Comparison of ENCODE assay signal across 10 mouse cellular contexts in the genomic region with DNA sequence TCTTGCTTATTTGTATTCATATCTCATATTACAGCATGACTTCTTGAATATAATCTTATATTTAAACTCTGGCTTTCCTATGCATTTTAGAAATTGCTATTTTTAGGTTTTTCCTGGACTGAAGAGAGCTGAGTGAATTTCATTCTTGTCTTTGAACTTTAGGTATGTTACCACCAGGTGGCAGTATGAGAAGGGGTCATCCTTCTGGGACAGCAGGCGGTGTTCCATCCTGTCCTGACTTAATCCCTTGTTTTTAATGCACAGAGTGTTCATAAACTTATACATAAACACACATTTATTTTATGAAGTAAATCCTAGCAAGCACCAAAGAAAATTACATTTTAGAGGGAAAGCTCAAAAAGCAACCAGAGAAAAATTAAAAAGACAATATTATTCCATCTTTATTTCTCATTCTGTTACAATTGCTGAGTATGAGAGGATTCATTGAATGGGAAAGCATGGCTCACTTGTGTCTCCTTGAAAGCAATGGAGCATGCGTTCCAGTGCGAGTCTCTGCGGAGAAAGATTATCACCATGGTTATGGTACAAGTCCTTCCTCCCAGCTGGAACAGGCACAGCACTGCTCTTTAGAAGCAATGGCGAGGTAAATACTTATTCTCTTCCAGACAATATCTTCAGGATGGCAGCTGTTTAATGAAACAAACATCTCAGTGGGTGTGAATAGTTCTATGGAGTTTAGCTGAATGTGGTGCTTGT. TPM values are rescaled to one million over a fixed set of nuclear protein-coding genes. Genes with fewer than 3 reads are reported as not detected.
DNase-seq lines count a peak whose midpoint lies in the region; ATAC-seq and TF ChIP-seq lines count a peak whose summit lies in the region.
"Had no signal": no experiment of that assay in that cellular context is flagged by ENCODE, and none has a peak within 500 bp of the region (broad histone marks: within the 10 kb centered on the region; RNA-seq: fewer than 3 reads in every experiment).

No protein-coding gene starts in this region.

- H3K27me3 ChIP-seq in embryonic facial prominence, embryonic 11.5 days (ENCODE audit: control insufficient read depth, insufficient read depth, low read length) = no peaks in the 10 kb centered on the region
- H3K27me3 ChIP-seq in embryonic facial prominence, embryonic 10.5 days (replicated peaks; ENCODE audit: low read depth, poor library complexity, severe bottlenecking) = no peaks in the 10 kb centered on the region

- 61% methylated on average over 5 of the region's 5 CpGs for WGBS in embryonic facial prominence, embryonic 11.5 days
- WGBS in embryonic facial prominence, embryonic 10.5 days = 58% methylated on average over 5 of the region's 5 CpGs
- 61% methylated on average over 5 of the region's 5 CpGs for WGBS in lung, adult 2 months

- H3K9me3 ChIP-seq in embryonic facial prominence, embryonic 11.5 days (replicated peaks; ENCODE audit: control insufficient read depth, low read length) = no peaks in the 10 kb centered on the region
- no peaks in the 10 kb centered on the region for H3K9me3 ChIP-seq in embryonic facial prominence, embryonic 10.5 days

- H3K27ac ChIP-seq in embryonic facial prominence, embryonic 11.5 days (replicated peaks; ENCODE audit: low read depth, low read length) = no peak overlapping the region
- H3K27ac ChIP-seq in embryonic facial prominence, embryonic 10.5 days (replicated peaks) = no peak overlapping the region

- peak; percentile 31; the same call in 1 of the 2 replicates for TF ChIP-seq CTCF in lung, adult 2 months (IDR thresholded peaks at IDR 0.05; ENCODE audit: insufficient read depth, low read length)

- no peaks in the 10 kb centered on the region for H3K4me1 ChIP-seq in embryonic facial prominence, embryonic 11.5 days (ENCODE audit: control insufficient read depth, insufficient read depth, low read length)
- H3K4me1 ChIP-seq in embryonic facial prominence, embryonic 10.5 days = no peaks in the 10 kb centered on the region
- H3K4me1 ChIP-seq in lung, adult 2 months (ENCODE audit: control insufficient read depth, insufficient read depth, low read length) = no peaks in the 10 kb centered on the region

- TF ChIP-seq POLR2A in lung, adult 2 months (IDR thresholded peaks at IDR 0.05; ENCODE audit: borderline replicate concordance, extremely low read depth, low read depth, low read length) = no peak

- no peaks in the 10 kb centered on the region for H3K36me3 ChIP-seq in embryonic facial prominence, embryonic 11.5 days (replicated peaks; ENCODE audit: control insufficient read depth, insufficient read depth, low read depth, low read length)
- no peaks in the 10 kb centered on the region for H3K36me3 ChIP-seq in embryonic facial prominence, embryonic 10.5 days (replicated peaks)

- H3K4me2 ChIP-seq in embryonic facial prominence, embryonic 11.5 days (ENCODE audit: low read depth, low read length) = no peak overlapping the region

- H3K4me3 ChIP-seq in embryonic facial prominence, embryonic 11.5 days (ENCODE audit: low read depth, low read length) = no peak overlapping the region
- no peak overlapping the region for H3K4me3 ChIP-seq in embryonic facial prominence, embryonic 10.5 days
- H3K4me3 ChIP-seq in lung, adult 2 months (replicated peaks; ENCODE audit: extremely low read depth, low read depth, low read length) = no peak overlapping the region
- H3K4me3 ChIP-seq: myocyte had no signal

- no peak for ATAC-seq in embryonic facial prominence, embryonic 11.5 days (replicated peaks; ENCODE audit: insufficient number of reproducible peaks, low FRiP score, low TSS enrichment, low read depth)

- H3K9ac ChIP-seq in embryonic facial prominence, embryonic 11.5 days (replicated peaks; ENCODE audit: low read length) = no peak overlapping the region

- DNase-seq in embryonic facial prominence, embryonic 11.5 days (ENCODE audit: low spot score) = peak; percentile 70
- no peak for DNase-seq in embryonic facial prominence, embryonic 10.5 days (ENCODE audit: low spot score)
- no peak for DNase-seq in lung, adult 2 months
- DNase-seq in lung, postnatal 25 days (ENCODE audit: low spot score) = no peak
- DNase-seq in embryo, embryonic 11.5 days (ENCODE audit: low read depth, low spot score) = peak; percentile 23
- DNase-seq in naive thymus-derived CD4-positive, alpha-beta T cell, adult 2 months (ENCODE audit: low read depth) = peak; percentile 3
- no peak for DNase-seq in frontal cortex, postnatal 10 days (ENCODE audit: low spot score in 2 of 2)
- no peak for DNase-seq in right cerebral cortex, postnatal 4 days

RNA-seq across cellular contexts. Expression of gene Panx3, which starts 21.1 kb away (rescaled TPM):
- 0.08 and 0.56 TPM in 2 replicates for polyA plus RNA-seq in embryonic facial prominence, embryonic 11.5 days (2014; fragmentation: Nextera tagmentation; extraction: Ambion mirVana)
- polyA plus RNA-seq in embryonic facial prominence, embryonic 10.5 days (2016; fragmentation: Nextera tagmentation; extraction: Ambion mirVana) = 0.09 TPM in 1 of 2 replicates, not detected in the other
- not detected in 2 replicates for polyA plus RNA-seq in lung, adult 2 months (2012; rRNA removed)
- polyA plus RNA-seq: heart, embryonic 14.5 days had no signal

RNA-seq across cellular contexts. Expression of gene Olfr160, which starts 25.9 kb away (rescaled TPM):
- not detected in 2 replicates for polyA plus RNA-seq in embryonic facial prominence, embryonic 11.5 days (2014; fragmentation: Nextera tagmentation; extraction: Ambion mirVana)
- not detected in 2 replicates for polyA plus RNA-seq in embryonic facial prominence, embryonic 10.5 days (2016; fragmentation: Nextera tagmentation; extraction: Ambion mirVana)
- not detected in 2 replicates for polyA plus RNA-seq in lung, adult 2 months (2012; rRNA removed)
- polyA plus RNA-seq: heart, embryonic 14.5 days; myocyte had no signal

RNA-seq across cellular contexts. Expression of gene Tbrg1, which starts 33.0 kb away (rescaled TPM):
- 137 and 149 TPM in 2 replicates for polyA plus RNA-seq in embryonic facial prominence, embryonic 11.5 days (2014; fragmentation: Nextera tagmentation; extraction: Ambion mirVana)
- polyA plus RNA-seq in embryonic facial prominence, embryonic 10.5 days (2016; fragmentation: Nextera tagmentation; extraction: Ambion mirVana) = 128 and 129 TPM in 2 replicates
- 32.7 and 44.5 TPM in 2 replicates for polyA plus RNA-seq in lung, adult 2 months (2012; rRNA removed)

RNA-seq across cellular contexts. Expression of gene Olfr874, which starts 54.8 kb away (rescaled TPM):
- polyA plus RNA-seq in embryonic facial prominence, embryonic 11.5 days (2014; fragmentation: Nextera tagmentation; extraction: Ambion mirVana) = not detected in 2 replicates
- polyA plus RNA-seq in embryonic facial prominence, embryonic 10.5 days (2016; fragmentation: Nextera tagmentation; extraction: Ambion mirVana) = not detected in 2 replicates
- polyA plus RNA-seq in lung, adult 2 months (2012; rRNA removed) = not detected in 2 replicates
- polyA plus RNA-seq: heart, embryonic 14.5 days; myocyte had no signal

Comparison
In these comparisons a context has a peak if more than half of its experiments do, and no peak if none do; other contexts are left out.
1. DNase-seq: peak in embryonic facial prominence, embryonic 11.5 days (single experiment), embryo, embryonic 11.5 days (single experiment) and naive thymus-derived CD4-positive, alpha-beta T cell, adult 2 months (single experiment); none in embryonic facial prominence, embryonic 10.5 days (single experiment), lung, adult 2 months (single experiment), lung, postnatal 25 days (single experiment), frontal cortex, postnatal 10 days (0 of 2) and right cerebral cortex, postnatal 4 days (single experiment).